Mouse (Mus musculus): ENCODE measurements at regions not wholly inside any gene's neighbourhood (a gene's known extent, or its start where the extent isn't known, plus 50 kb on each side); places are given as distances from the start of the nearest gene placed in this dataset.
"Not testable (repeated sequence)": the region's sequence is repeated elsewhere in the genome, so short reads cannot be mapped to it uniquely, and the experiment has no call there.

DNA sequence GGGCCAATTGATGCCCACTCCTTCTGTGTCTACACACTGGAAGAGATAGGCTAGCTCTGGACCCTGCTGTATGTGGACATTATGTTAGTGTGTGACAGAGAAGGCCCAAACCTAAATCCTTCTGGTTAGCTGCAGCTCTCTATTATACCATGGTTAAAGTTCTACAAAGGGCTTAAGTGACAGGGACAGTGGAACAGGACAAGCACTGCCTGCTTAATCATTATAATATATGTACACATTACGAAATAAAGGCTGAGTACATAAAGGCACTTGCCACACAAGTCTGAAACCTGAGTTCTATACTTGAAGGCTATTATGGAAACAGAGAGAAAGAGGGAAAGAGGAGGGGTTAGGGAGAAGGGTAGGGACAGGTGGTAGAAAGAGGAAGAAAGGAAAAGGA lies 55.2 kb downstream of the Rdh14 start:
- DNase-seq = no peak

DNA sequence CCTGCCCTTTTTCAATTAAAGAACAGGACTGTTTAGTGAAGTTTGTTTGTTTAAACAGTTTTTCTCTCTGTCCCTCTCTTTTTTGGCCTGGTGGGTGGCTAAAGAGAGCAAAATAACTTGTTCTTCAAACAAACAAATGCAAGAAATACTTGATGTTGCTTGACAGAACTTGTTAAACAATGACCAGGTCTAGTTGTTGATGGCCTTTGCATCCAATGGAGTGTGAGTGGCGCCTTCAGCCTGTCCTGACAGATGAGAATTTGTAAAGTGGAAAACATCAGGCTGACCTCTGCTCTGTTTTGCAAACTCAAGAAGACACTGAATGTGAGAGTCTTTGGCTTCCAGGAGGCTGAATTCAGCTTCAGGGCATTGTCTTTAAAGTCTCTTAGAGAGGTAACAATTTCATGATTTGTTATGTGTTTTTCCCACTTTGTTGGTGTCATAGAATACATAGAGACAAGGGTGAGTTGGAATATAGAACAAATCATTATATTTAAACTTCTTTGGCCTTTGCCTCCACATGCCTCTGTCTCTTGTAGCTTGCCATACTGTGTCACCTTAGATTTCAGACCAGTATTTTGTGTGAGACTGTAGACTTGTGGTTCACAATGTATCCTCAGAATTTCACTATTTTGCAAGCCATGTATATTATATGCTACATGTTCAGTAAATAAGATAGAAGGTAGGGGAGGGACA lies 67.5 kb downstream of the Rdh14 start:
- no peak for DNase-seq

DNA sequence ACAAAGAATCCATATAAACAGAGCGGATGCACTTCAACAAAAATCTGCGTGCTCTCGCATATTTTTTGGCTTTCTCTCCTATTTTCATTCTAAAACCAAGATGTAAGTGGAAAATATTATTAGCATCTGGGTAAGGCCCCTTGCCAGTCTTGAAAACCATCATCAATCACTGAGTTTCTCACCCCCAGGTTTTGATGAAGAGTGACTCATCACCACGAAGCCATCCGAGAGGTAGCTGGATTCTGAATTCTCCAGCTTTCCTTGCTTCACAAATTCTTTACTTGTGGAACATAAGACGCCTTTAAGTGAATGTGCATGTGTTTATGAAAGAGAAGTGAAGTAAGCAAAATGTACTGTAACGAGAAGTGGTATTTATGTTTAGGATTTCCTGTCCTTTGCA lies 71.2 kb downstream of the Rdh14 start:
- no peak for DNase-seq

DNA sequence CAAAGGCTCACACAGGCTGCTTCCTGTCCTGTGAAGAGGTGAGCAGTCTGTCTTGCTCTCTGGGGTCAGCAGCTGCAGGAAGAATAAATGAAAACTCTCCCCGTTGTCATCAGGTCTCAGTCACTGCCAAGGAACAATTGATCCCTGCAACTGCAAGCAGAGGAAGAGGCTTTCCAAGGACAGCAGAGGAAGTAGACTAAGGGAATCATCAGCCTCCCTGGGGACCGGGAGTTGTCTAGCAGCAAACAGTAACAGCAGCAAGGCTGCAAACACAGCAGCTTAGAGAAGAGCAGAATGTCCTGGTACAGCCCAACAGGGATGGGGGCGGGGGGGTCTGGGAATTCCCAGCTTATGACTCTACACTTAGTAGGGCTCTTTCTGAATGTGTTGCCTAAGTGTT lies 72.4 kb downstream of the Rdh14 start:
- DNase-seq = no peak

DNA sequence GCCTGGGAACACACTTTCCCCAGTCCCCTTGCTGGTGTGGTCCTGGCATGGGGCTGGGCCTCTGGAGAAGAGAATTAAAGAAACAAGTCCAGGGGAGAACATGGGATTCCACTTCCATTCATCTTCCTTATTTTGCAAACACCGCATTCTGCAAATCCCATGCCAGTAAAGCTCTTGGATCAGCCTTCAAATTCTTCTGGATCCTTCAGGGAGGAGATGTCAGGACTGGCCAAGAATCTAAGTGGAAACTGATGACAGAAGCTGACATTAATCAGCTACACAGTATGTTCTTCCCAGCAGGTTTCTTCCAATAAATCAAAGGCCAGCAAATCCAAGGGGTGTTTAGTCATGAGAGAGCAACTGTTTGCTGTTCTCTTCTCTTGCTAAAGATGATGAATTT lies 83.4 kb downstream of the Rdh14 start:
- no peak for DNase-seq

DNA sequence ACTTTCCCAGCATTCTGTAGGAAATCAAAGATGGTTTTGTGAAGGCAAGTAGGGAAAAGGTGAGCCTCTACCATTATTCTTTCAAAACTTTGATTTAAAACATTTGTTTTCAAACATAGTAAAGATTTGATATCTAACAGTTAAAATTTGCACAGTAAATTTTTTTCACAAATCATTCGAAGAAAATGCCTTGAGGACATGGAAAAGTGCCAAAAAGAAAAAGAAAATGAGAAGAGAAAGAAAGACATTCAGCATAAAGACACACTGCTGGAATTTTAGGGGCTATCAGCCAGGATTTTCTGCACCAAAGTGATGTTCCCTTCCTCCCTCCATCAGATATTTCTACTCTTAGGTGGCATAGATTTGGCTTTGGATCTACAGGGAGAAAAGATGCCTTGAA lies 90.2 kb downstream of the Rdh14 start:
- DNase-seq = no peak

DNA sequence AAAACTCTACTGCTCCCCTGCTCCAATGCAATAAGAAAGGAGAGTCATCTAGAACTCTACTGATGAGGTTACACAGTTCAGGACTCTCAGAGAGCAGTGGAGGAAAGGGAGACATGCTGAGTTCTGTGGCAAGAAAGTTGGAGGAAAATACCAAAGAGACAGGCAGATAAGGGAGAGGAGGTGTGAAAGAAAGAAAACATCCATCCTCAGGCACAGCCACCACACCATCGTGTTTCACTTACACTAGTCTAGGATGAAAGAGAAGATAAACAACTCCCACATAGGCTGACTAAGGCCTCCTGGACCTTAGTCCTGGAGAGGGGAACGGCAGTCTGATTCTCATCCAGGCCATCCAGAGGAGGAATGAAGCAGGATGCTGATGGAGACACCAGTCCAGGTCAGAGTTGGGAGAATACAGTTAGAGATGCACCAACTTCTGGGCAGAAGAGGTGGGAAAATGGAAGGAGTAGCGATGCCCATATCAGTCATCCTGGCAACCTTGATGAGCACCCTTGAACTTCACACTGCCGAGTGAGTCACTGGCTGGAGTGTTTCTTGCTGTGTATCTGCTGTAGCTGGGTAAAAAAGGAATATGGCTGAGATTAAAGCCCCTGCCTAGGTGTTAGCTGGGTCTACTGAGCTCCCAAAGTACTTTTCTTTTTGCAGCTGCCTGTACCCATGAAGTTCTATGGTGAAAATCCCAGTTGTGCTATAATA lies 91.9 kb downstream of the Rdh14 start:
- no peak for DNase-seq

DNA sequence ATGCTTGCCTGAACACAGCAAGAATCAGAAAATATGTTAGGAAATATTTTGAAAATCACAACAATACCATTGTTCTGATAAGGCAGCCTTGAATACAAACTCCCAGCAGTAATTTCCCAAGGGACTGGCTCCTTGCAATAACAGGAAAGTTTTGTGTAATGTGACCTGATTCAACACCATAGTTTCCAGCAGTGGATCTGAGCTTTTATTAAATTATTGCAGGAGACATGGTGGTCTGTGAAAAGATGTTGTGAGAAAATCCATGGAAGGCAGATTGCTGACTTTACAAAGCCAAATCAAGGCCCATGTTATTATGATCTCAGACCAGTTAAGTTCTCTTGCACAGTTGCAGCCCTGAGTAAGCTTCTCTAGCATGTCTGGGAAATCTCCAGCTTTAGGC lies 116.1 kb downstream of the Rdh14 start:
- no peak for DNase-seq

DNA sequence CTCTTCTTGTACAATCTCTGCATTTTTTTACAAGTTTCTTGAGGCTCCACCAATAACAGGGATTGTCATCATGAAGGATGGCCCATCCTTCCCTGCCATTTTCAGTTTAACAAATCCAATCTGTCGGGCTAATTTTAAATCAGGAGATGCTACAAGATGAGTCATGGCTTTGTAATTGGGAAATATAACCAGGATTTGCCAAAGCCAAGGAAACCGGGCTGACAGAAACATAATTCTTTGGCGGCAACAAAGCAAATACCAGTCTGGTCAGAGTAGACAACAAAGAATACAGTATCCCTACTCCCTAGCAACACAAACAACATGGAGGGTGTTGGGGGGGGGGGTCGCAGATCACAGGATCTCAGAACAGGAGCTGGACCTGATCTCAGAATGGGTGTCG lies 123.0 kb downstream of the Rdh14 start:
- no peak for DNase-seq

DNA sequence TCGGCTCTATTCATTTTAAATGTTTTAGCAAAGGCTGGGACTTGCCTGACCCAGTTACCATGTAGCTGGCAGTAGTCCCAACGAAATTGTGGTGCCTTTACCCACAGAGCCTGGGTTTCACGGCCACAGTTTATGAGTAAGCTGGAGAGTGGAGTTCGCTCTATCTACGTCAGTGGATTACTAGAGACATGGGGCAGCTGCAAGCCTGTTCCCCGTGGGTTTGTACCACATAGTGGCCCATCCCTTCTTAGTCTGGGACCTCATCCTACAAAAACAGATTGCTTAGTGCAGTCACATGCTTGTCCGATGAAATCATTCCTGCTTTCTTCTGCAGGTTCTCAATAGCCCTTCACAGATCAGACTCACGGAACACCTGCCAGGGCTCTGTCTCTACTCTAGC lies 123.7 kb downstream of the Rdh14 start:
- no peak for DNase-seq

DNA sequence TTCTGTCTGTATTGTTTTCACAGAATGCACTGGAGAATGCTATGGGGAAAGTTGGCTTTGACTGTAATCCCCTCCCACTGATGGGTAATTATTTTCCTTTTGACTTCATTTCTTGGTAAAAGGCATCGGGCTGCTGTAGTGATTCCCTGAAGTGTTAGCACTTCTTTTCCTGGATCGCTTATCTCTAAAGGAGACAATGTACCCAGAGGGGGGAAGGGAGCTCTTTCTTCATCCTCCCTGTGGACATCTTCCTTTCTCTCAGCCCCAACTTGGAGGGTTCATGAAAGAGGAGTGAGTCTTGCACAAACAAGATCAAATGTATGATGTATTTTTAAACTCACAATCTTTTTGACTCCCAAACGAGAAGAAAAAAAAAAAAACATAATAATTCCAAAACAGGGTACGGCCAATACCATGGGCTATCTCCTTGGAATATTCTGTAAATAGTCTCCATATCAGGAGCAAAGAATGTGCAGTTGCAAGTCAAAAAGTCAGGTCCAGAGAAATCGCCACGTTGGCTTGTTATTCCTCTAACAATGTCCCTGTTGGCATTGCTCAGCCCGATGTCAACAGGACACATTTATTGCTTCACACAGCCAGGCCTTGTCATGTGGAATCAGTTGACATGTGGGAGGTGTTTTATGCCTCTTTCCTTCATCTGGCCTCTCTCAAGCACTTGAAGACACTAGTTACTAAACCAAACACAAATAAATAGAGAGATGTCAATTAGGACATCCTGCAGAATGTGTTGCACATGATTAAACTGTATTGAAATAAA lies 134.1 kb downstream of the Rdh14 start:
- no peak for DNase-seq

DNA sequence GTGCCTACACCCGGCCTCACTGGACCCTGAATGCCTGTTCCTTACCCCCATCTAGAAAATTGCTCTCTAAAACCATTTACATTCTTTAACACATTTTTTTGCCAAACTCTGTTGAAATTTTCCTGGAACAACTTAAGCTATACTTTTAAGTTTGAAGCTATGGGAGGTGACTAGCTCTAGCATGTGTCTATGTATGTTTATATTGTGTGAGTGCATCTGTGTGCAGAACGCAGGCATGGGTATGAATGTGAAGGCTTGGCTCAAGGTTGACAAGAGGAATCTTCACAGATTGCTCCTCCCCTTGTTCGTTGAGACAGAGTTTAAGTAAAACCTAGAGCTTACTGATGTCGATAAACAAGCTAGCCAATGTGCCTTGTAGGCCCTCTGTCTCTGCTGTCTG lies 135.4 kb downstream of the Rdh14 start:
- no peak for DNase-seq

DNA sequence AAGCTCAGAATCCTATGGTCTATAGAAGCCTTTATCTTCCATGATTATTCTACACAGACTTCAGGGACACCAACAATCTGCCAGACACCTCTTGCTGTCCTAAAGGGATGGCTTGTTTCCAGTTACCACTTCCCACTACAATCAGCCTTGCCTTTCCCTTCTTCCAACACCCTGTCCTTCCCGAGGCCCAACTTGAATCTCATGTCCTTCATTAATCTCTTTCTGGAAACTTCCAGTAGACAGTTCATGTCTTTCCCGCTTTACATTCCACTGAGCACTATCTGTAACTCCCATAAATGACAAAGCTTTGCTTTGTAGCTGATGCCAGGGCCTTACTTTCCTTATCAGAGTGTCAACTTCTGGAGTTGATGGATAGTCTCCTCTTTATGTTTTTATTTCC lies 138.5 kb downstream of the Rdh14 start:
- no peak for DNase-seq

DNA sequence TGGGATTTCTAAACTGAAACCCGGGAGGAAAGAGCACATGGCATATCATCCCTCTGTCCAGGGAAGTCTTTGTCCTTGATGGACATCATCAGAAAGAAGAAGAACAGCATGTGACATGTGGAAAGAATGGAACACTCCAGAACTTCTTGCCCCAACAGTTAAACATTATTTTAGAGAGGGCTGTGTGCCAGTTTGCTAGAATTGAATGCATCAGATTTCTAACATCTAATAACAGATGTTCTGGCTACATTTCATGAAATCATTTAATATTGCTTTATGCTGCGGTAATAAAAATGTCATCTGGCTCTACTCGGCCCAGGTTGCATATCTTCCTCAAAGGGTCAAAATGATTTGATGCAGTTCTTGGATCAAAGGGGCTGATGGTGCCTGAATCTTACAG lies 140.4 kb downstream of the Rdh14 start:
- no peak for DNase-seq

DNA sequence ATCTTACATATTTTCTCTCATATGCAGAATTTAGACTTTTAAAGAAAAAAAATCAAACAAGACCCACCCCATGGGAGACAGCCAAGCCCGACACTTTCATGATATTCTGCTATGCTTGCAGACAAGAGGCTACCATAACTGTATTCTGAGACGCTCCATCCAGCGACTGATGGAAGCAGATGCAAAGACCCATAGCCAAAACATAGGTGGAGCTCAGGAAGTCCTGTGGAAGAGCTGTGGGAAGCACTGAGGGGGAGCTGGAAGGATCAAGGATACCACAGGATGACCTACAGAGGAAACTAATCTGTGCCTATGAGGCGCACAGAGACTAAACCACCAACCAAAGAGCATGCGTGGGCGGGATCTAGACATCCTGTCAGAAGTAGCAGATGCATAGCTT lies 143.4 kb downstream of the Rdh14 start:
- no peak for DNase-seq

DNA sequence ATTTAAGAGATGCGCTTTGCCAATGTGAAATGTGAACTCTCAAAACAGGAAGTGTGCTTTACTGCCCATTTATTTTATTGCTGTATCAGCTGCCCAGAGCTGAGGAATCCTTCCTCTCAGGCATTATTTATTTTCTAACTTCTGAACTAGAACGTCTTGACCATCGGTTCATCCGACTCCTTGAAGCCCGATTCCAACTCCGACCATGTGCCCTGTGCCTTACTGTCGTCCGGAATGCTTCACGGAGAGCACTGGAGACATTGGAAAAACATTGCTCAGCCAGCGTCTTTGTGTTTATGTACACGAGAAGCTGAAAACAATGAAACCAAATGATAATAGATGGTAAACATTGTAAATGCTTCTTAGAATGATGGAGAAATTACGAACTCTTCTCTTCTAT lies 145.7 kb downstream of the Rdh14 start:
- no peak for DNase-seq

DNA sequence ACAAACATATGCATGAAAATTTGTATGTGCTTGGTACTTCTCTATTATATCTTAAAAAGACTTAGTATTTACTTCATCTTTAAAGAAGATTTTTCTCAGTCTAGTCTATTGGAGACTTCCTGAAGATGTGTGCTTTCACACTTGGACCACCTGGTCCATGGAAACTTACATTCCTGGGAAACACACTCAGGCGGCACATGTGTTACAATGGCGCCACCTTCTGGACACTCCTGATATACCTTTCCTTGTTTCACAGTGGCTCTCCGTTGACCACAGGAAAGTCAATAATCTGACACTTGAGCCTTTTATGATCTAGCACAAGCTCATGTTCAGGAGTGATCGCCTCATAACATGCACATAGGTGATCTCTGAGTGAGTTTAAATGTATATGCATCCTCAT lies 146.5 kb downstream of the Rdh14 start:
- peak; percentile 33 for DNase-seq

DNA sequence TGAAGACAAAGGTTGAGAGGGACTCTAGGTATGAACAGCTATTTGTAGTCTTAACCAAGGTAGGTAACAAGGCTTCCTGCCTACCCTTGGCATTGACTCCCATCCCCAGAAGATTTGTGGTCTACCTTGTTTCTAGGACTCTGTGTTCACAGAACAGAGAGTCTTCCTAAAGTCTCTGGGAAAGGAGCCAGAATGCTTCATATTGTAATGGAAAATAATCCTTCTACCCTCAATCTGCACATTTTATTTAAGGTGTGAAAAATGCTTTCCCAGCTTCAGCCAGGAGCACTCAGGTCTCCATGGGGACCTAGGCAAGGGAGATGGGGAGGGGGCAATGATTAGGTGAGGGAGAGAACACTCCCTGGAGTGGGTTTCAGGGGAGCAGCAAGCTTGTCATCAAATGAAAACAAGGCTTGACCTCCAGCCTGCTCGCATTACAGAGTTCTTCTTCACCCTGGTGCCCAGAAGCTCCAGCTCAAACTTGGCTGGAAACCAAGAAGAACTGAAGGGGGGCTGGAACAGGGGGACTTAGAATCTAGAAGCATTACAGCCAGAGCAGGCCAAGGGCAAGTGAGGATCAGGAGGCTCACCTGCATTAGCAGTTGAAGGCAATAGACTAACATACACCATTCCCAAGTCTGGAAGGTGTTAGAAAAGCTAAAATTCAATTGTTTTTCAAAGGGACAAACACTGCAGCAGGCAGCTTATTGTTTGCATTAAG lies 159.1 kb downstream of the Rdh14 start:
- no peak for DNase-seq

DNA sequence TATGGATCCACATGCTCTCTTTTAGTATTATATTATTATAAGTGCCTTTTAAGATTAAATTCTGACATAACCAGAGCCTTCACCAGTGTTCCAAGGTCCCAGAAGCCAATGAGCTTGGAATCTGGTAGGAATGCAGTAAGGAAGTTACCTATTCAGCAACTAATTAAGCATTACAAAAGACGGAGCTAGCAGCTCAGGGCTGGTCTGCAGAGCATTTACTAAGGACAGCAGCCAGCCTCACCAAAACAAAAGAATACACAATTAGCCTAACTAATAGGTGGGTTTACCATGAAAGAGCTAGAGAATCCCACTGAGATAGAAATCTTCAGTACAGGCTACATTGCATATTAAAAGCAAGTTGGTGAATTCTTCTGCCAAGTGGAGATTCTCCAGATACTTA lies 164.1 kb downstream of the Rdh14 start:
- DNase-seq = not testable (repeated sequence)

DNA sequence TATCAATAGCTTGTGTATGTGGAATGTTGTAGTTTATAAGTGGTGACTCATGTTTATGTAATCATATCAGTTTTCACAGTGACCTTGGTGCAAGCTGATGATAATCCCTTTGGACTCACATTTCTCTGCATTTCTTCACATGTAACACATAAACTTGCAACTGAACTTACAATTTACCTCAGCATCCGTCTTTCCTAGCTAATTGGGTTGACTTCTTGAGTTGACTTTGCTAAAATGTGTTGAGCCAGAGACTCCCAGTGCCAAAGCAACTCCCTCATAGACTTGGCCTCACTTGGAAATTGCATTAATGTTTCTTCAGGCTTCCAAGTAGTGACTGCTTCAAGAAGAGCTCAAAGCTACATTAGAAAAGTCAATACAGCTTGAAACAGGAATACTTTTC lies 172.4 kb downstream of the Rdh14 start:
- no peak for DNase-seq

DNA sequence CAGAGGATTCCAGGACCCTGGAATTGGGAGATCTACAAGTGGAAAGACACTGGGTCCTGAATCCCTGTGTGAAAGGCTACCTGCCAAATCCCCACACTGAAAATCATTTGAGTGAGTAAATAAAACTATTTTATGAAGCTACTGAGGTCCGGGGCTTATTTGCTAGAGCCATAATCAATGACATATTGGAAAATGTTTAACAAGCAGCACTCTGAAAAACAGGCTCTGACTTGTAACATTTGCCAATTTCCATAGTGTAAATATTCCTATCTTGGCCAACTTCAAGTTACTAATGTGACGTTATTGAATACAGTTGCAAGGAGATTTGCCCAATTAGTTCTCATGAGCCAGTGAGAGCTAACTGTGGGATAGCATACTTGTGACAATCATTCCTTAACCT lies 177.3 kb downstream of the Rdh14 start:
- DNase-seq = no peak

DNA sequence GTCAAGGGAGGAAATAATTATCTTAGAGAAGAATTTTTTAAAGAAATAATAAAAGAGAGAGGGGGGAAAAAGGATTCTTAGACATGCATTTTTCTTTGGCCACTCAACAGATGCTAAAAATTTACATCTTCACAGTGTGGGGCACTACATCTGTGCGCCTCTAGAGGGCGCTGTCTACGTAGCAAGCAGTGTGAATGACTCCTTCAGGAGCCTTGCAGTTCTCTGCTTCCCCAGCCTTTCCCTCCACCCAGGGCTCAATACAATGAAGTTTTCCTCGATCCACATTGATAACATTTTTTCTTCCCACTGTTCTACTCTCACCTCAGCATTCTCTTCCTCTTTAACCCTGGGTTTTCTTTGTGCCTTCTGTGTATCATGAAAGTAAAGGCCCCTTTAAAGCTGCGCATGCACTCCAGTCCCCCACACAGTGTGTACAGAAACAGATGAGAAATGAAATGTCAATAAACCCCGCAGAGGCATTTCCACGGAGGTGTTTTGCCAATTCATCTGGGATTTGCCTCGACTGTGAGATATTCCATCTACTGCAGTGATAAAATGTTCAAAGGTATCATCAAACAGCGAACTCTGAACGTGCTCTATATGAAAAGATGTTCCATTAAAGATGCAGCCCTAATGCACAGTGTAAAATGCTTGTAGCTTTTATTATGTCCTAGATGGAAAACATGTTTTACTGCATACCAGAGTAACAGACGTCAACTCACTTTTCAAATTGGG lies 181.2 kb downstream of the Rdh14 start:
- DNase-seq = no peak

DNA sequence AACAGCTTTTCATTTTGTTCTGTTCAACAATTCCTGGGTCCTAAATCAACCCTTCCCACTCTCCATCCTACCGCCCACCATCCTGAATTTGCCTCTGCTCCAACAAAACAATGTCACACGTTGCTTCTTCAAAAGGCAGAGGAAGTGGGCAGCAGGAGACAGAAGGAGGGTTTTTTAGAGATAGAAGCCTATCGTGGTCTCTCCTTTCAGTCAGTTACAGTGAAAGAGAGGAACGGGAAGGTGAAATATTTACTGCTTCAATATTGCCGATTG lies 181.7 kb downstream of the Rdh14 start:
- DNase-seq = no peak

Data from right cerebral cortex, postnatal 25 days (tissue).